Mouse (Mus musculus) bone marrow, adult 2 months (tissue): Measurements from ENCODE around the gene Ccdc47.

Experiments
- CTCF ChIP-seq: fragments of 200-500 bp; IDR thresholded peaks from 2 replicates; pipeline ENCODE4 v1.5.1; 2011; ENCODE audit warnings: low read length, control low read depth; ENCODE audit not compliant: control insufficient read depth, insufficient read depth
- POLR2A ChIP-seq: fragments of 200-500 bp; IDR thresholded peaks from 2 replicates; pipeline ENCODE4 v1.6.1; 2011; ENCODE audit warnings: low read depth, mild to moderate bottlenecking, control low read depth, low read length, borderline replicate concordance; ENCODE audit not compliant: control insufficient read depth

GRCm38 (mm10) chr11:106200756-106201155, 15.4 kb downstream of the Ccdc47 start:
- TF ChIP-seq CTCF (no peak), POLR2A (no peak)
